Mouse (Mus musculus) liver, embryonic 13.5 days (tissue): Measurements from ENCODE around the gene Naa16. TPM values are rescaled to one million over a fixed set of nuclear protein-coding genes. Genes with fewer than 3 reads are reported as not detected.

ENCODE experiments used
- ATAC-seq: fragments of 200-750 bp; cut with Nextera tagmentation; 2 replicates; pipeline ENCODE4 v1.8.0; 2017; ENCODE audit warnings: low read depth, mild to moderate bottlenecking, moderate number of reproducible peaks, moderate library complexity
- DNase-seq: peaks from one replicate; pipeline ENCODE4 v3.0.0; 2022
- H3K27ac ChIP-seq: fragments of 300-500 bp; sonication (generic); 2 replicates; pipeline ENCODE4 v1.5.1; 2015; ENCODE audit warnings: moderate library complexity, mild to moderate bottlenecking, inconsistent platforms
- H3K27me3 ChIP-seq: fragments of 300-500 bp; sonication (generic); 2 replicates; pipeline ENCODE4 v1.6.1; 2015; ENCODE audit warnings: mild to moderate bottlenecking, inconsistent platforms
- H3K36me3 ChIP-seq: fragments of 300-500 bp; sonication (generic); 2 replicates; pipeline ENCODE4 v1.6.1; 2015; ENCODE audit warnings: mild to moderate bottlenecking, inconsistent platforms
- H3K4me1 ChIP-seq: fragments of 300-500 bp; sonication (generic); replicated peaks from 2 replicates; pipeline ENCODE4 v1.6.1; 2015; ENCODE audit warnings: inconsistent platforms
- H3K4me2 ChIP-seq: fragments of 300-500 bp; sonication (generic); 2 replicates; pipeline ENCODE4 v1.6.1; 2015; ENCODE audit warnings: inconsistent platforms, mild to moderate bottlenecking, moderate library complexity
- H3K4me3 ChIP-seq: fragments of 300-500 bp; sonication (generic); replicated peaks from 2 replicates; pipeline ENCODE4 v1.5.1; 2015; ENCODE audit warnings: mild to moderate bottlenecking, inconsistent platforms
- H3K9ac ChIP-seq: fragments of 300-500 bp; sonication (generic); 2 replicates; pipeline ENCODE4 v1.6.1; 2015; ENCODE audit warnings: mild to moderate bottlenecking, inconsistent platforms
- H3K9me3 ChIP-seq: fragments of 300-500 bp; sonication (generic); replicated peaks from 2 replicates; pipeline ENCODE4 v1.6.1; 2016; ENCODE audit warnings: inconsistent platforms
- WGBS: fragments of 180-500 bp; shearing (Covaris S2); methylation state at CpG from one replicate; pipeline ENCODE4 v1.1.7; 2015; ENCODE audit not compliant: insufficient replicate concordance; 5-methylcytosine and 5-hydroxymethylcytosine counted together
- polyA plus RNA-seq: library from polyadenylated mRNA; unstranded; fragments of >200 nt; fragmentation: Nextera tagmentation; extraction: Ambion mirVana; gene quantifications from 2 replicates; pipeline ENCODE4 v1.2.1, GENCODE M21; 2015

Naa16 gene
- polyA plus RNA-seq, 1 experiment from 2014 or later: 33.4 TPM

- ATAC-seq (no peak), DNase-seq (no peak)
- Histone ChIP-seq H3K4me3 (no peak overlapping the region), H3K36me3 (no peaks in the 10 kb centered on the region), H3K4me2 (no peak overlapping the region), H3K27me3 (no peaks in the 10 kb centered on the region), H3K9ac (no peak overlapping the region), H3K9me3 (no peaks in the 10 kb centered on the region), H3K27ac (no peak overlapping the region), H3K4me1 (peaks cover 14% of the 10 kb centered on the region)
- 77% methylated on average over 10 of the region's 10 CpGs for WGBS
These were observed 66.3 kb downstream of the Naa16 start for GRCm38 (mm10) chr14:79324112-79324840.

GRCm38 (mm10) chr14:79321881-79322280 lies 68.7 kb downstream of the Naa16 start:
- DNase-seq: no peak
- WGBS: 73% methylated on average over 5 of the region's 5 CpGs
- H3K27me3 ChIP-seq: no peaks in the 10 kb centered on the region
- no peak overlapping the region for H3K27ac ChIP-seq
- ATAC-seq: no peak
- no peak overlapping the region for H3K4me2 ChIP-seq
- H3K4me3 ChIP-seq: no peak overlapping the region
- no peak overlapping the region for H3K9ac ChIP-seq
- peaks cover 9% of the 10 kb centered on the region for H3K4me1 ChIP-seq
- no peaks in the 10 kb centered on the region for H3K36me3 ChIP-seq
- no peaks in the 10 kb centered on the region for H3K9me3 ChIP-seq

- DNase-seq (no peak), ATAC-seq (peak; percentile 83)
- no peak overlapping the region for H3K27ac ChIP-seq
- peaks cover 6% of the 10 kb centered on the region for H3K4me1 ChIP-seq
- H3K27me3 ChIP-seq: no peaks in the 10 kb centered on the region
- H3K9me3 ChIP-seq: no peaks in the 10 kb centered on the region
- no peaks in the 10 kb centered on the region for H3K36me3 ChIP-seq
- WGBS: 34% methylated on average over 8 of the region's 8 CpGs
- H3K4me2 ChIP-seq: no peak overlapping the region
- no peak overlapping the region for H3K9ac ChIP-seq
- no peak overlapping the region for H3K4me3 ChIP-seq
These were observed 69.4 kb downstream of the Naa16 start for GRCm38 (mm10) chr14:79321152-79321551.

GRCm38 (mm10) chr14:79317602-79318001 lies 73.0 kb downstream of the Naa16 start:
- 88% methylated on average over 2 of the region's 2 CpGs for WGBS
- H3K4me2 ChIP-seq: no peak overlapping the region
- no peak overlapping the region for H3K27ac ChIP-seq
- H3K27me3 ChIP-seq: no peaks in the 10 kb centered on the region
- H3K36me3 ChIP-seq: no peaks in the 10 kb centered on the region
- no peaks in the 10 kb centered on the region for H3K9me3 ChIP-seq
- peaks cover 32% of the 10 kb centered on the region for H3K4me1 ChIP-seq
- DNase-seq (no peak), ATAC-seq (no peak)
- H3K9ac ChIP-seq: no peak overlapping the region
- no peak overlapping the region for H3K4me3 ChIP-seq

- H3K4me2 ChIP-seq: no peak overlapping the region
- H3K4me3 ChIP-seq: no peak overlapping the region
- no peaks in the 10 kb centered on the region for H3K36me3 ChIP-seq
- 53% methylated on average over 7 of the region's 7 CpGs for WGBS
- H3K27ac ChIP-seq: no peak overlapping the region
- DNase-seq (no peak), ATAC-seq (no peak)
- peaks cover 39% of the 10 kb centered on the region for H3K4me1 ChIP-seq
- no peaks in the 10 kb centered on the region for H3K9me3 ChIP-seq
- no peaks in the 10 kb centered on the region for H3K27me3 ChIP-seq
- H3K9ac ChIP-seq: no peak overlapping the region
These were observed 74.7 kb downstream of the Naa16 start for GRCm38 (mm10) chr14:79315877-79316276.

- H3K36me3 ChIP-seq: no peaks in the 10 kb centered on the region
- no peak for ATAC-seq
- H3K27ac ChIP-seq: peak overlapping the region; percentile 41
- H3K9ac ChIP-seq: no peak overlapping the region
- H3K4me3 ChIP-seq: no peak overlapping the region
- no peak overlapping the region for H3K4me2 ChIP-seq
- H3K4me1 ChIP-seq: peaks cover 38% of the 10 kb centered on the region
- no peaks in the 10 kb centered on the region for H3K27me3 ChIP-seq
- 69% methylated on average over 12 of the region's 12 CpGs for WGBS
- no peaks in the 10 kb centered on the region for H3K9me3 ChIP-seq
- no peak for DNase-seq
These were observed 76.2 kb downstream of the Naa16 start for GRCm38 (mm10) chr14:79314245-79315010.

GRCm38 (mm10) chr14:79313439-79314175 lies 77.0 kb downstream of the Naa16 start:
- WGBS: 41% methylated on average over 8 of the region's 8 CpGs
- Histone ChIP-seq H3K27ac (peak overlapping the region; percentile 41), H3K9me3 (no peaks in the 10 kb centered on the region), H3K4me2 (no peak overlapping the region), H3K36me3 (no peaks in the 10 kb centered on the region), H3K27me3 (no peaks in the 10 kb centered on the region), H3K9ac (no peak overlapping the region), H3K4me1 (peaks cover 46% of the 10 kb centered on the region), H3K4me3 (no peak overlapping the region)
- ATAC-seq (peak; percentile 74), DNase-seq (no peak)

- 67% methylated on average over 4 of the region's 4 CpGs for WGBS
- no peak overlapping the region for H3K4me2 ChIP-seq
These were observed 77.9 kb downstream of the Naa16 start for GRCm38 (mm10) chr14:79312719-79313118.

GRCm38 (mm10) chr14:79311918-79312454 lies 78.6 kb downstream of the Naa16 start:
- no peak overlapping the region for H3K27ac ChIP-seq
- no peak overlapping the region for H3K4me2 ChIP-seq
- no peaks in the 10 kb centered on the region for H3K36me3 ChIP-seq
- DNase-seq (no peak), ATAC-seq (no peak)
- H3K9ac ChIP-seq: no peak overlapping the region; the same call in 1 of the 2 replicates
- no peaks in the 10 kb centered on the region for H3K27me3 ChIP-seq
- H3K4me1 ChIP-seq: peaks cover 62% of the 10 kb centered on the region
- H3K4me3 ChIP-seq: no peak overlapping the region
- H3K9me3 ChIP-seq: no peaks in the 10 kb centered on the region
- 44% methylated on average over 4 of the region's 4 CpGs for WGBS

More at GRCm38 (mm10) chr14:79312719-79313118, 77.9 kb downstream of the Naa16 start:
- Histone ChIP-seq H3K27me3 (no peaks in the 10 kb centered on the region), H3K4me3 (no peak overlapping the region), H3K36me3 (no peaks in the 10 kb centered on the region), H3K9ac (no peak overlapping the region), H3K9me3 (no peaks in the 10 kb centered on the region), H3K4me1 (peaks cover 55% of the 10 kb centered on the region), H3K27ac (no peak overlapping the region)
- DNase-seq: no peak
- ATAC-seq: no peak

- DNase-seq: no peak
- H3K36me3 ChIP-seq: no peaks in the 10 kb centered on the region
- WGBS: 69% methylated on average over 4 of the region's 4 CpGs
- ATAC-seq: no peak
- peak overlapping the region; percentile 86; the same call in 1 of the 2 replicates for H3K27ac ChIP-seq
- H3K27me3 ChIP-seq: no peaks in the 10 kb centered on the region
- no peak overlapping the region for H3K4me2 ChIP-seq
- no peak overlapping the region for H3K9ac ChIP-seq
- no peaks in the 10 kb centered on the region for H3K9me3 ChIP-seq
- H3K4me1 ChIP-seq: peaks cover 78% of the 10 kb centered on the region
- no peak overlapping the region for H3K4me3 ChIP-seq
These were observed 81.5 kb downstream of the Naa16 start for GRCm38 (mm10) chr14:79309115-79309514.

GRCm38 (mm10) chr14:79308364-79308763 lies 82.2 kb downstream of the Naa16 start:
- Histone ChIP-seq H3K4me2 (no peak overlapping the region), H3K27me3 (no peaks in the 10 kb centered on the region), H3K4me1 (peaks cover 78% of the 10 kb centered on the region), H3K4me3 (no peak overlapping the region), H3K9ac (0 out of 2 replicates have a peak overlapping the region, but pooled peaks have one; percentile 5), H3K9me3 (no peaks in the 10 kb centered on the region), H3K36me3 (no peaks in the 10 kb centered on the region), H3K27ac (peak overlapping the region; percentile 86)
- DNase-seq (no peak), ATAC-seq (no peak)
- WGBS: 67% methylated on average over 4 of the region's 4 CpGs
